Mouse (Mus musculus) ES-Bruce4 (cell line): ENCODE measurements at regions not wholly inside any gene's neighbourhood (a gene's known extent, or its start where the extent isn't known, plus 50 kb on each side); places are given as distances from the start of the nearest gene placed in this dataset.

Source experiments
- H3K27ac ChIP-seq: 2 replicates; pipeline ENCODE4 v1.5.1; 2012; ENCODE audit warnings: low read length, inconsistent platforms; ENCODE audit not compliant: insufficient read depth
- H3K27me3 ChIP-seq: 2 replicates; pipeline ENCODE4 v1.6.1; 2012; ENCODE audit warnings: mild to moderate bottlenecking, low read length, inconsistent platforms; ENCODE audit not compliant: control insufficient read depth, poor library complexity, insufficient read depth, severe bottlenecking
- H3K36me3 ChIP-seq: 2 replicates; pipeline ENCODE4 v1.6.1; 2012; ENCODE audit warnings: inconsistent platforms, mild to moderate bottlenecking, low read length, moderate library complexity; ENCODE audit not compliant: control insufficient read depth, poor library complexity, insufficient read depth, severe bottlenecking
- H3K4me1 ChIP-seq: one replicate; pipeline ENCODE4 v1.8.1; 2011; ENCODE audit warnings: low read length; ENCODE audit not compliant: control insufficient read depth, insufficient read depth
- H3K4me3 ChIP-seq: 2 replicates; pipeline ENCODE4 v1.5.1; 2011; ENCODE audit warnings: low read depth, mild to moderate bottlenecking, low read length
- H3K9ac ChIP-seq: 2 replicates; pipeline ENCODE4 v1.6.1; 2012; ENCODE audit warnings: low read depth, mild to moderate bottlenecking, inconsistent platforms; ENCODE audit not compliant: poor library complexity, severe bottlenecking
- H3K9me3 ChIP-seq: replicated peaks from 2 replicates; pipeline ENCODE4 v1.6.1; 2012; ENCODE audit warnings: mild to moderate bottlenecking, low read length, inconsistent platforms; ENCODE audit not compliant: control insufficient read depth, poor library complexity, insufficient read depth, severe bottlenecking
- CTCF ChIP-seq: IDR thresholded peaks from one replicate; pipeline ENCODE4 v1.8.1; 2011; ENCODE audit warnings: low read depth, low read length
- EP300 ChIP-seq: IDR thresholded peaks from 2 replicates; pipeline ENCODE4 v1.6.1; 2011; ENCODE audit warnings: low read depth, low read length; ENCODE audit not compliant: insufficient read depth
- POLR2A ChIP-seq: IDR thresholded peaks from one replicate; pipeline ENCODE4 v1.8.1; 2011; ENCODE audit warnings: low read length; ENCODE audit not compliant: insufficient read depth

GRCm38 (mm10) chr4:31679007-31679590, 284.8 kb upstream of the Map3k7 start:
- TF ChIP-seq EP300: no peak
- no peak for TF ChIP-seq CTCF
- Histone ChIP-seq H3K36me3 (no peaks in the 10 kb centered on the region), H3K27ac (no peak overlapping the region), H3K9me3 (no peaks in the 10 kb centered on the region), H3K4me3 (no peak overlapping the region), H3K27me3 (no peaks in the 10 kb centered on the region), H3K9ac (no peak overlapping the region), H3K4me1 (no peaks in the 10 kb centered on the region)

GRCm38 (mm10) chr4:31680958-31681357, 282.9 kb upstream of the Map3k7 start:
- H3K27ac ChIP-seq: no peak overlapping the region
- H3K4me1 ChIP-seq: no peaks in the 10 kb centered on the region
- no peaks in the 10 kb centered on the region for H3K9me3 ChIP-seq
- H3K9ac ChIP-seq: no peak overlapping the region
- H3K4me3 ChIP-seq: no peak overlapping the region
- no peaks in the 10 kb centered on the region for H3K27me3 ChIP-seq
- TF ChIP-seq EP300 (no peak), POLR2A (no peak), CTCF (no peak)
- no peaks in the 10 kb centered on the region for H3K36me3 ChIP-seq

- Histone ChIP-seq H3K4me1 (no peaks in the 10 kb centered on the region), H3K9ac (no peak overlapping the region), H3K27ac (no peak overlapping the region), H3K36me3 (no peaks in the 10 kb centered on the region), H3K4me3 (no peak overlapping the region), H3K9me3 (no peaks in the 10 kb centered on the region), H3K27me3 (no peaks in the 10 kb centered on the region)
- TF ChIP-seq EP300 (no peak), POLR2A (no peak)
Measured at GRCm38 (mm10) chr4:31689083-31689482, 274.8 kb upstream of the Map3k7 start.

GRCm38 (mm10) chr4:31697769-31698505, 266.0 kb upstream of the Map3k7 start:
- Histone ChIP-seq H3K9ac (no peak overlapping the region), H3K36me3 (no peaks in the 10 kb centered on the region), H3K4me3 (no peak overlapping the region), H3K27ac (no peak overlapping the region), H3K9me3 (no peaks in the 10 kb centered on the region), H3K27me3 (no peaks in the 10 kb centered on the region), H3K4me1 (no peaks in the 10 kb centered on the region)
- TF ChIP-seq POLR2A: no peak
- no peak for TF ChIP-seq CTCF
- no peak for TF ChIP-seq EP300

GRCm38 (mm10) chr4:31698506-31698782, 265.5 kb upstream of the Map3k7 start:
- Histone ChIP-seq H3K27ac (no peak overlapping the region), H3K36me3 (no peaks in the 10 kb centered on the region), H3K27me3 (no peaks in the 10 kb centered on the region), H3K4me3 (no peak overlapping the region), H3K9me3 (no peaks in the 10 kb centered on the region), H3K4me1 (no peaks in the 10 kb centered on the region), H3K9ac (no peak overlapping the region)
- TF ChIP-seq EP300 (no peak), CTCF (no peak), POLR2A (no peak)

- no peak overlapping the region for H3K27ac ChIP-seq
- TF ChIP-seq POLR2A (no peak), EP300 (no peak), CTCF (no peak)
Measured at GRCm38 (mm10) chr4:31699296-31699695, 264.6 kb upstream of the Map3k7 start.

More at GRCm38 (mm10) chr4:31699296-31699695, 264.6 kb upstream of the Map3k7 start:
- no peak overlapping the region for H3K4me3 ChIP-seq
- H3K9ac ChIP-seq: no peak overlapping the region
- H3K4me1 ChIP-seq: no peaks in the 10 kb centered on the region
- no peaks in the 10 kb centered on the region for H3K36me3 ChIP-seq
- H3K27me3 ChIP-seq: no peaks in the 10 kb centered on the region
- no peaks in the 10 kb centered on the region for H3K9me3 ChIP-seq
